Mouse (Mus musculus): ENCODE results near the gene Gapvd1. TPM values are rescaled to one million over a fixed set of nuclear protein-coding genes. Genes with fewer than 3 reads are reported as not detected.

Gene Gapvd1
- total RNA-seq, 1 experiment, result 47.0 TPM

DNA sequence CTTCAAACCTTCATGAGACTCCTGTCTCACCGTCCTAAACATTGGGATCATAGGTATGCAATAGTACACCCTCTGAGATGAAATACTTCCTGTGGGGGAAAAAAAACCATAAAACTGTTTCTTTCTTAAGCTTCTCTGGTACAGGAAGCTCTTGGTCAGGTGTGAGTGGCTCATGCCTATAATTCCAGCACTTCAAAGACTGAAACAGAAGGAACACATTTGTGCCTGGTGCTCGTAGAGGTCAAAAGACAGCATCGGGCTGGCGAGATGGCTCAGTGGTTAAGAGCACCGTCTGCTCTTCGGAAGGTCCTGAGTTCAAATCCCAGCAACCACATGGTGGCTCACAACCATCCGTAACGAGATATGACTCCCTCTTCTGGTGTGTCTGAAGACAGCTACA, 10.6 kb downstream of the Gapvd1 start:
- DNase-seq (ENCODE audit: low read depth, low spot score), result no peak

DNA sequence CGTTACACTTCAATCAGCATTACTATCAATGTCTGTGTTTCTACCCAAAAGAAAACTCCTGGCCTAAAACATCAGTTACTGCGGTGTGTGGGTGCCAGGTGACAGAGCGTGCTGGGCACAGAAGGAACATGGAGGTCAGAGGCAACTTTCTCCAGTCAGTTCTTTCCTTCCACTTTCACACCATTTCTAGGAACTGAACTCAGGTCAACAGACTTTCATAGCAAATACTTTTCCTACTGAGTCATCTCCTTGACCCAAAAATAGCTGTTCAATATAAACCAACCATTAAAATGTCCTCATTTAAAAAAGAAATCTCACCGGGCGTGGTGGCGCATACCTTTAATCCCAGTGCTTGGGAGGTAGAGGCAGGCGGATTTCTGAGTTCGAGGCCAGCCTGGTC, 12.4 kb downstream of the Gapvd1 start:
- Histone ChIP-seq H3K9ac (ENCODE audit: insufficient read depth, low read depth, low read length, poor library complexity, severe bottlenecking) (no peak overlapping the region), H3K27ac (ENCODE audit: insufficient read depth, low read depth, low read length, poor library complexity, severe bottlenecking) (no peak overlapping the region), H3K4me1 (ENCODE audit: control insufficient read depth in 2 of 2, insufficient read depth in 2 of 2, low read length in 2 of 2, poor library complexity in 1 of 2) (no peaks in the 10 kb centered on the region), H3K9me3 (ENCODE audit: control insufficient read depth, insufficient read depth, low read depth, low read length) (no peaks in the 10 kb centered on the region), H3K36me3 (ENCODE audit: control insufficient read depth, insufficient read depth, low read length, poor library complexity, severe bottlenecking) (peaks cover 2% of the 10 kb centered on the region; the same call in 1 of the 2 replicates), H3K4me3 (ENCODE audit: insufficient read depth in 1 of 2, low read depth in 1 of 2, low read length in 2 of 2, poor library complexity in 1 of 2, severe bottlenecking in 1 of 2) (no peak overlapping the region)
- in situ Hi-C loops (cut with MboI; ENCODE audit: low sequenced_read_pairs in 2 of 2, unreplicated experiment in 2 of 2), result no loop called here
- no peak for DNase-seq (ENCODE audit: low read depth, low spot score)
- TF ChIP-seq HCFC1 (IDR thresholded peaks at IDR 0.05; ENCODE audit: borderline replicate concordance, insufficient read depth, low read length) (no peak), MAFK (IDR thresholded peaks at IDR 0.05; ENCODE audit: insufficient read depth, low read depth, low read length) (no peak), ZNF384 (IDR thresholded peaks at IDR 0.05; ENCODE audit: low read depth, low read length) (no peak), CHD2 (IDR thresholded peaks at IDR 0.05; ENCODE audit: low read depth, low read length) (no peak), ZC3H11A (IDR thresholded peaks at IDR 0.05; ENCODE audit: borderline replicate concordance, low read depth, low read length) (no peak)

More for the DNA sequence above, 10.6 kb downstream of the Gapvd1 start:
- in situ Hi-C loops (cut with MboI; ENCODE audit: low sequenced_read_pairs in 2 of 2, unreplicated experiment in 2 of 2), result no loop called here
- no peak overlapping the region for H3K9ac ChIP-seq (ENCODE audit: insufficient read depth, low read depth, low read length, poor library complexity, severe bottlenecking)
- no peak overlapping the region for H3K27ac ChIP-seq (ENCODE audit: insufficient read depth, low read depth, low read length, poor library complexity, severe bottlenecking)
- H3K4me1 ChIP-seq (ENCODE audit: control insufficient read depth in 2 of 2, insufficient read depth in 2 of 2, low read length in 2 of 2, poor library complexity in 1 of 2), result no peaks in the 10 kb centered on the region
- TF ChIP-seq CHD2 (IDR thresholded peaks at IDR 0.05; ENCODE audit: low read depth, low read length) (no peak), HCFC1 (IDR thresholded peaks at IDR 0.05; ENCODE audit: borderline replicate concordance, insufficient read depth, low read length) (no peak), ZC3H11A (IDR thresholded peaks at IDR 0.05; ENCODE audit: borderline replicate concordance, low read depth, low read length) (no peak), MAFK (IDR thresholded peaks at IDR 0.05; ENCODE audit: insufficient read depth, low read depth, low read length) (no peak), ZNF384 (IDR thresholded peaks at IDR 0.05; ENCODE audit: low read depth, low read length) (no peak)
- H3K4me3 ChIP-seq (ENCODE audit: insufficient read depth in 1 of 2, low read depth in 1 of 2, low read length in 2 of 2, poor library complexity in 1 of 2, severe bottlenecking in 1 of 2), result no peak overlapping the region
- no peaks in the 10 kb centered on the region for H3K9me3 ChIP-seq (ENCODE audit: control insufficient read depth, insufficient read depth, low read depth, low read length)
- H3K36me3 ChIP-seq (ENCODE audit: control insufficient read depth, insufficient read depth, low read length, poor library complexity, severe bottlenecking), result peaks cover 2% of the 10 kb centered on the region; the same call in 1 of the 2 replicates

DNA sequence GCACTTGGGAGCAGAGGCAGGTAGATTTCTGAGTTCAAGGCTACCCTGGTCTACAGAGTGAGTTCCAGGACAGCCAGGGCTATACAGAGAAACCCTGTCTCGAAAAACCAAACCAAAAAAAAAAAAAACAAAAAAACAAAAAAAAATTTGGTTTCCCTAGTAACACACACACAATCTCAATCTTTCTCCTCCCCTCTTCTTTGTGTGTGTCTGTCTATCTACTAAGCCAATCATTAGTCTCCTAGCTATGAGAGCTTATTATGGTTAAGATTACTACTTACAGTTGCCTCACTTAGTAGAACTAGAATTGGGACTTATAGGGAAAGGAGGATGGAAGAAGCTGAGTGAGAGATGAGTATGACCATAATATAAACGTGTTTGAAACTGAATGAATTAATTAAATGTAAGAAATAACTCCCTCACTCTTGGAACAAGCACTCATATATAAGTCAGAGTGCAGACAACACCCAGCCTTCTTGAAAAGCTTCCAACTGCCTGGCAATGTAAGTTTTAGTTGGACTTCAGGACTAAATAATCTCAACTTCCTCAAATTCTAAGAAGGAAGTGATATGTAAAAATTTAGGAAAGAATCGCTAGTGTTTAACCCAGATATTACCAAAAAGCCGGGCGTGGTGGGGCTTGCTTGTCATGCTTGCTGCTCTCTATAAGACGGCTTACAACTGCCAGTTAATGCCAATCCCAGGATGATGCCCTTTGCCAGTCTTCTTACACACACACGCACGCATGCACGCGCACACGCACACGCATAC, 13.5 kb downstream of the Gapvd1 start:
- no peak overlapping the region for H3K9ac ChIP-seq (ENCODE audit: insufficient read depth, low read depth, low read length, poor library complexity, severe bottlenecking)
- in situ Hi-C loops (cut with MboI; ENCODE audit: low sequenced_read_pairs in 2 of 2, unreplicated experiment in 2 of 2), result no loop called here
- peaks cover 2% of the 10 kb centered on the region; the same call in 1 of the 2 replicates for H3K36me3 ChIP-seq (ENCODE audit: control insufficient read depth, insufficient read depth, low read length, poor library complexity, severe bottlenecking)

DNA sequence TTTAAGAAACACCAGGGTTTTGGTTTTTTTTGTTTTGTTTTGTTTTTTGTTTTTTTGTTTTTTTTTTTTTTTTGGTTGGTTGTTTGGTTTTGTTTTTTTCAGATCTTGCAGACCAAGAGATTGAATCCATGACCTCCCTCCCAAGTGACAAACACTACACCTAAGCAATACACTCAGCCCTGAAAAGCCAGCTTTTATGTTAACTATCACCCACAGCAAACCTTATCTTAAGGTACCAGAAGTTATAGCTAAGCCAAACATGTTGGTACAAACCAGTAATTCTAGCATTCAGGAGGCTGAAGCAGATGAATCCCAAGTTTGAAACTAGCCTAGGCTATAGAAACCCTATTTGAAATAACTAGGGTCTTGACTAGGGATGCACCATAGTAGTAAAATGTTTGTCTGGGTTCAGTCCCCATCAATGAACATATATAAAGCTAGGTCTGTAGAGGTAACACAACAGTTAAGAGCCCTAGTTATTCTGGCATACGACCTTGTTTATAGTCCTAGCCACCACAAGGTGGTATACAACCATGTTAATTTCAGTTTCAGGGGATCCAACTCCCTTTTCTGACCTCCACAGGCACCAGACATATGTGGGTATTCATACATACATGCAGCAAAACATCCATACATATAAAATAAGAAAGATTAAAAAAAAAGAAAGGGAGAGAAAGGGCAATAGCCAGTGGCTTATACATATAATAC, 15.2 kb downstream of the Gapvd1 start:
- Histone ChIP-seq H3K4me1 (ENCODE audit: control insufficient read depth in 2 of 2, insufficient read depth in 2 of 2, low read length in 2 of 2, poor library complexity in 1 of 2) (no peaks in the 10 kb centered on the region), H3K36me3 (ENCODE audit: control insufficient read depth, insufficient read depth, low read length, poor library complexity, severe bottlenecking) (peaks cover 2% of the 10 kb centered on the region; the same call in 1 of the 2 replicates), H3K27ac (ENCODE audit: insufficient read depth, low read depth, low read length, poor library complexity, severe bottlenecking) (no peak overlapping the region), H3K9me3 (ENCODE audit: control insufficient read depth, insufficient read depth, low read depth, low read length) (no peaks in the 10 kb centered on the region), H3K4me3 (ENCODE audit: insufficient read depth in 1 of 2, low read depth in 1 of 2, low read length in 2 of 2, poor library complexity in 1 of 2, severe bottlenecking in 1 of 2) (no peak overlapping the region), H3K9ac (ENCODE audit: insufficient read depth, low read depth, low read length, poor library complexity, severe bottlenecking) (no peak overlapping the region)
- TF ChIP-seq ZNF384 (IDR thresholded peaks at IDR 0.05; ENCODE audit: low read depth, low read length) (no peak), MAFK (IDR thresholded peaks at IDR 0.05; ENCODE audit: insufficient read depth, low read depth, low read length) (no peak), CHD2 (IDR thresholded peaks at IDR 0.05; ENCODE audit: low read depth, low read length) (no peak), HCFC1 (IDR thresholded peaks at IDR 0.05; ENCODE audit: borderline replicate concordance, insufficient read depth, low read length) (no peak)
- no peak for DNase-seq (ENCODE audit: low read depth, low spot score)
- in situ Hi-C loops (cut with MboI; ENCODE audit: low sequenced_read_pairs in 2 of 2, unreplicated experiment in 2 of 2), result no loop called here

More for the DNA sequence above, 13.5 kb downstream of the Gapvd1 start:
- Histone ChIP-seq H3K27ac (ENCODE audit: insufficient read depth, low read depth, low read length, poor library complexity, severe bottlenecking) (no peak overlapping the region), H3K4me1 (ENCODE audit: control insufficient read depth in 2 of 2, insufficient read depth in 2 of 2, low read length in 2 of 2, poor library complexity in 1 of 2) (no peaks in the 10 kb centered on the region), H3K9me3 (ENCODE audit: control insufficient read depth, insufficient read depth, low read depth, low read length) (no peaks in the 10 kb centered on the region), H3K4me3 (ENCODE audit: insufficient read depth in 1 of 2, low read depth in 1 of 2, low read length in 2 of 2, poor library complexity in 1 of 2, severe bottlenecking in 1 of 2) (no peak overlapping the region)
- no peak for DNase-seq (ENCODE audit: low read depth, low spot score)
- no peak for TF ChIP-seq ZC3H11A (IDR thresholded peaks at IDR 0.05; ENCODE audit: borderline replicate concordance, low read depth, low read length)
- no peak for TF ChIP-seq ZNF384 (IDR thresholded peaks at IDR 0.05; ENCODE audit: low read depth, low read length)
- TF ChIP-seq HCFC1 (IDR thresholded peaks at IDR 0.05; ENCODE audit: borderline replicate concordance, insufficient read depth, low read length), result no peak
- TF ChIP-seq CHD2 (IDR thresholded peaks at IDR 0.05; ENCODE audit: low read depth, low read length), result no peak
- TF ChIP-seq MAFK (IDR thresholded peaks at IDR 0.05; ENCODE audit: insufficient read depth, low read depth, low read length), result no peak

Data from ES-E14 (cell line).